Comparison of ENCODE assay signal across 17 mouse cellular contexts in genomic region chr13:54714996-54715395, GRCm38 (mm10). TPM values are rescaled to one million over a fixed set of nuclear protein-coding genes. Genes with fewer than 3 reads are reported as not detected.
DNase-seq lines count a peak whose midpoint lies in the region.
"Had no signal": no experiment of that assay in that cellular context is flagged by ENCODE, and none has a peak within 500 bp of the region (broad histone marks: within the 10 kb centered on the region; RNA-seq: fewer than 3 reads in every experiment).

No protein-coding gene starts in this region.

- peak; percentile 39 for DNase-seq in adrenal gland, postnatal 14 days
- DNase-seq in adrenal gland, postnatal 4 days (ENCODE audit: low spot score in 2 of 2) = no peak
- peak; percentile 44 for DNase-seq in left cerebral cortex, postnatal 4 days
- DNase-seq in left cerebral cortex, adult 18-20 months (ENCODE audit: low spot score in 2 of 2) = no peak
- peak; percentile 28 for DNase-seq in 3T3-L1 (ENCODE audit: low read depth, low spot score)
- DNase-seq in brain, adult 2 months (ENCODE audit: low read depth, low spot score) = peak; percentile 18
- no peak for DNase-seq in heart, postnatal 36 days
- DNase-seq: adrenal gland, postnatal 25 days; cerebellum, adult 11 months; cerebellum, adult 9-10 months; cerebellum, postnatal 36 days; gastrocnemius, adult 2 months; gastrocnemius, postnatal 25 days had no signal

- intact Hi-C loops in left cerebral cortex, postnatal 4 days (cut with DNase I) = loop anchor here (10.0 kb wide), 3 partner anchors 80 to 460 kb away; no protein-coding TSS in a partner anchor
- intact Hi-C loops in heart, postnatal 36 days (cut with DNase I) = no loop called here

RNA-seq across cellular contexts. Expression of gene Cdhr2, which starts 13.7 kb away (rescaled TPM):
- 0.22 TPM in 1 of 2 replicates, not detected in the other for total RNA-seq in adrenal gland, postnatal 14 days (2021)
- 1 to 10 TPM; 2.1 to 5.8 TPM for total RNA-seq in adrenal gland, postnatal 4 days (2021)
- under 1 TPM; 0.12 to 0.26 TPM for total RNA-seq in left cerebral cortex, postnatal 4 days (2021)
- under 1 TPM; 0.58 to 0.73 TPM for total RNA-seq in left cerebral cortex, adult 18-20 months (2021)
- total RNA-seq in heart, postnatal 36 days (2021) = not detected
- total RNA-seq: adrenal gland, postnatal 25 days; CH12.LX; gastrocnemius, adult 2 months; gastrocnemius, postnatal 25 days; granulocyte monocyte progenitor cell, adult 5-6 weeks; heart, adult 8-10 months; heart, postnatal 25 days had no signal

RNA-seq across cellular contexts. Expression of gene Rnf44, which starts 21.3 kb away (rescaled TPM):
- total RNA-seq in adrenal gland, postnatal 14 days (2021) = 112 and 118 TPM in 2 replicates
- total RNA-seq in adrenal gland, postnatal 4 days (2021) = 100 to 1,000 TPM; 134 to 137 TPM
- 100 to 1,000 TPM; 111 to 114 TPM for total RNA-seq in left cerebral cortex, postnatal 4 days (2021)
- 100 to 1,000 TPM; 168 to 172 TPM for total RNA-seq in left cerebral cortex, adult 18-20 months (2021)
- 10 to 100 TPM; 50.1 to 54.7 TPM for total RNA-seq in heart, postnatal 36 days (2021)

RNA-seq across cellular contexts. Expression of gene Gprin1, which starts 34.7 kb away (rescaled TPM):
- 3.5 and 5.1 TPM in 2 replicates for total RNA-seq in adrenal gland, postnatal 14 days (2021)
- total RNA-seq in adrenal gland, postnatal 4 days (2021) = 10 to 100 TPM; 10.4 to 10.5 TPM
- total RNA-seq in left cerebral cortex, postnatal 4 days (2021) = 100 to 1,000 TPM; 277 to 278 TPM
- 100 to 1,000 TPM; 131 to 133 TPM for total RNA-seq in left cerebral cortex, adult 18-20 months (2021)
- total RNA-seq in heart, postnatal 36 days (2021) = not detected
- total RNA-seq: CH12.LX; gastrocnemius, adult 2 months; gastrocnemius, postnatal 25 days; granulocyte monocyte progenitor cell, adult 5-6 weeks; heart, postnatal 25 days had no signal

RNA-seq across cellular contexts. Expression of gene Sncb, which starts 51.4 kb away (rescaled TPM):
- total RNA-seq in adrenal gland, postnatal 14 days (2021) = 0.96 and 2.5 TPM in 2 replicates
- 1 to 10 TPM; 3.9 to 4.7 TPM for total RNA-seq in adrenal gland, postnatal 4 days (2021)
- total RNA-seq in left cerebral cortex, postnatal 4 days (2021) = 100 to 1,000 TPM; 331 to 383 TPM
- total RNA-seq in left cerebral cortex, adult 18-20 months (2021) = 100 to 1,000 TPM; 925 to 932 TPM
- not detected for total RNA-seq in heart, postnatal 36 days (2021)
- total RNA-seq: CH12.LX; gastrocnemius, adult 2 months; gastrocnemius, postnatal 25 days; granulocyte monocyte progenitor cell, adult 5-6 weeks; heart, postnatal 25 days had no signal

Comparison
In these comparisons a context has a peak if more than half of its experiments do, and no peak if none do; other contexts are left out.
1. DNase-seq: peak in adrenal gland, postnatal 14 days (single experiment), left cerebral cortex, postnatal 4 days (single experiment), 3T3-L1 (single experiment) and brain, adult 2 months (single experiment); none in adrenal gland, postnatal 4 days (0 of 2), left cerebral cortex, adult 18-20 months (0 of 2) and heart, postnatal 36 days (0 of 2).
2. RNA of gene Gprin1, which starts 34.7 kb away (total RNA-seq): 277 to 278 TPM in left cerebral cortex, postnatal 4 days and 131 to 133 TPM in left cerebral cortex, adult 18-20 months; 10.4 to 10.5 TPM in adrenal gland, postnatal 4 days, 3.5 to 5.1 TPM in adrenal gland, postnatal 14 days and not detected in heart, postnatal 36 days; every median in the first group is over 10 times any median in the second.